Mouse (Mus musculus): ENCODE measurements around the gene March5.

Gene March5

GRCm38 (mm10) chr19:37263943-37264897 lies 56.9 kb downstream of the March5 start:
- DNase-seq (ENCODE audit: low read depth), result peak; percentile 98

GRCm38 (mm10) chr19:37265333-37266103 lies 58.2 kb downstream of the March5 start:
- peak; percentile 96 for DNase-seq (ENCODE audit: low read depth)

- no peak for DNase-seq (ENCODE audit: low read depth)
These were observed 61.8 kb downstream of the March5 start for GRCm38 (mm10) chr19:37269106-37269505.

All from NIH3T3 (cell line).